24 mouse cellular contexts compared by ENCODE assay signal in the genomic region with DNA sequence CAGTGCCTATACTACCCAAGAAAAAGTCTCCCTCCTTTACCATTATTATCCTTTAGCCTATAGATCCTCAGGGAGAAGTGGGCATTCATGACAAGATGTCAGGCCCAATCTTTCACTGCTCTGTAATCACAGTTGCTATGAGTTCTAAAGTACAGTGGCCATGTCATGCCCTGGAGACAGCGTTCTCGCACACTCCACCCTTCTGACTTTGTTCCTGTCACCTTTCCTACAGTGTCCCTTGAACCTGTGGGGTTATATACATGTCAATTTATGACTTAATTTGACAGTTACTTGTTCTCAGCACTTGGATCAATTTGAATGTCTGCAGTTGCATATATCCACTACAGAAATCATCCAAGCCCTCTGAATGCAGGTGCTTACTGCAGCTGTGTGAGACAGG. TPM values are rescaled to one million over a fixed set of nuclear protein-coding genes. Genes with fewer than 3 reads are reported as not detected.
"Had no signal": no experiment of that assay in that cellular context is flagged by ENCODE, and none has a peak within 500 bp of the region (broad histone marks: within the 10 kb centered on the region; RNA-seq: fewer than 3 reads in every experiment).

No protein-coding gene starts in this region.

- ATAC-seq: lung, postnatal 0 days; midbrain, embryonic 16.5 days had no signal

- H3K27ac ChIP-seq: lung, embryonic 15.5 days; macrophage; midbrain, embryonic 10.5 days; midbrain, embryonic 12.5 days; neural tube, embryonic 13.5 days; neural tube, embryonic 15.5 days had no signal

- DNase-seq: lung, adult 2 months; lung, postnatal 14 days; lung, postnatal 36 days; midbrain, embryonic 14.5 days; retina, postnatal 1 day; right cerebral cortex, adult 18-20 months; right cerebral cortex, postnatal 25 days; right cerebral cortex, postnatal 4 days; spleen, adult 18-20 months; thymus, adult 18-20 months; thymus, postnatal 14 days; thymus, postnatal 36 days had no signal

- H3K27me3 ChIP-seq: lung, embryonic 15.5 days; megakaryocyte, embryonic 14.5 days; midbrain, embryonic 12.5 days; neural tube, embryonic 13.5 days; neural tube, embryonic 15.5 days had no signal

- H3K4me1 ChIP-seq: midbrain, embryonic 10.5 days; midbrain, embryonic 12.5 days had no signal

- H3K36me3 ChIP-seq: lung, embryonic 15.5 days; midbrain, embryonic 10.5 days; midbrain, embryonic 12.5 days; neural tube, embryonic 13.5 days; neural tube, embryonic 15.5 days had no signal

- H3K9me3 ChIP-seq: lung, embryonic 15.5 days; megakaryocyte, embryonic 14.5 days; midbrain, embryonic 10.5 days; midbrain, embryonic 12.5 days; neural tube, embryonic 13.5 days; neural tube, embryonic 15.5 days had no signal

- H3K4me3 ChIP-seq: lung, embryonic 15.5 days; megakaryocyte, embryonic 14.5 days; midbrain, embryonic 10.5 days; midbrain, embryonic 12.5 days; myocyte; neural tube, embryonic 13.5 days; neural tube, embryonic 15.5 days had no signal

- H3K4me2 ChIP-seq: lung, embryonic 15.5 days; midbrain, embryonic 12.5 days; neural tube, embryonic 13.5 days; neural tube, embryonic 15.5 days had no signal

- H3K9ac ChIP-seq: lung, embryonic 15.5 days; midbrain, embryonic 12.5 days; neural tube, embryonic 13.5 days; neural tube, embryonic 15.5 days had no signal

RNA-seq across cellular contexts. Expression of gene Tomt, which starts 56.7 kb away (rescaled TPM):
- total RNA-seq: megakaryocyte progenitor cell, adult 5-6 weeks had no signal
- polyA plus RNA-seq: lung, adult 2 months; small intestine, adult 2 months had no signal
